Mouse (Mus musculus) limb, embryonic 10.5 days (tissue): ENCODE measurements around the gene Ppp4r4. TPM values are rescaled to one million over a fixed set of nuclear protein-coding genes. Genes with fewer than 3 reads are reported as not detected.
"Not testable (repeated sequence)": the region's sequence is repeated elsewhere in the genome, so short reads cannot be mapped to it uniquely, and the experiment has no call there.

Source experiments
- DNase-seq: peaks from one replicate; pipeline ENCODE4 v3.0.0-alpha.2; 2017; ENCODE audit warnings: low spot score
- H3K27ac ChIP-seq: fragments of 300-500 bp; sonication (generic); 2 replicates; pipeline ENCODE4 v1.5.1; 2016; ENCODE audit warnings: mild to moderate bottlenecking
- H3K27me3 ChIP-seq: fragments of 300-500 bp; sonication (generic); 2 replicates; pipeline ENCODE4 v1.6.1; 2016; ENCODE audit warnings: low read depth, mild to moderate bottlenecking; ENCODE audit not compliant: poor library complexity, severe bottlenecking
- H3K36me3 ChIP-seq: fragments of 300-500 bp; sonication (generic); 2 replicates; pipeline ENCODE4 v1.6.1; 2016; ENCODE audit warnings: mild to moderate bottlenecking, moderate library complexity
- H3K4me1 ChIP-seq: fragments of 300-500 bp; sonication (generic); 2 replicates; pipeline ENCODE4 v1.6.1; 2016
- H3K4me3 ChIP-seq: fragments of 300-500 bp; sonication (generic); 2 replicates; pipeline ENCODE4 v1.5.1; 2016; ENCODE audit warnings: mild to moderate bottlenecking, moderate library complexity
- H3K9me3 ChIP-seq: fragments of 300-500 bp; sonication (generic); replicated peaks from 2 replicates; pipeline ENCODE4 v1.6.1; 2016; ENCODE audit warnings: mild to moderate bottlenecking
- WGBS: fragments of 180-500 bp; shearing (Covaris S2); methylation state at CpG from one replicate; pipeline ENCODE4 v1.1.7; 2016; 5-methylcytosine and 5-hydroxymethylcytosine counted together
- polyA plus RNA-seq: library from polyadenylated mRNA; unstranded; fragments of >200 nt; fragmentation: Nextera tagmentation; extraction: Ambion mirVana; gene quantifications from 2 replicates; pipeline ENCODE4 v1.2.1, GENCODE M21; 2016

Gene Ppp4r4
- polyA plus RNA-seq = 1.2 and 1.9 TPM in 2 replicates

- WGBS = under 1% methylated on average over 59 of the region's 74 CpGs
- no peaks in the 10 kb centered on the region for H3K9me3 ChIP-seq
- peak within 1 kb of the TSS; percentile 73 for H3K4me3 ChIP-seq
- no peaks in the 10 kb centered on the region for H3K36me3 ChIP-seq
- H3K27me3 ChIP-seq = peaks cover 18% of the 10 kb centered on the region
- peaks cover 17% of the 10 kb centered on the region for H3K4me1 ChIP-seq
- H3K27ac ChIP-seq = peak within 1 kb of the TSS; percentile 84
- DNase-seq = peak; percentile 98
Measured at GRCm38 (mm10) chr12:103532020-103532648, at the start of gene Ppp4r4. Ppp4r4 (plus strand) TSS chr12:103532283.

GRCm38 (mm10) chr12:103482781-103483180, 49.3 kb upstream of the Ppp4r4 start:
- no peaks in the 10 kb centered on the region for H3K27me3 ChIP-seq
- DNase-seq = no peak
- no peak overlapping the region for H3K4me3 ChIP-seq
- no peaks in the 10 kb centered on the region for H3K4me1 ChIP-seq
- no peak overlapping the region for H3K27ac ChIP-seq
- no peaks in the 10 kb centered on the region for H3K9me3 ChIP-seq
- H3K36me3 ChIP-seq = no peaks in the 10 kb centered on the region
- 87% methylated on average over 2 of the region's 2 CpGs for WGBS

- WGBS = 66% methylated on average over 9 of the region's 9 CpGs
- H3K36me3 ChIP-seq = not testable (repeated sequence)
Measured at GRCm38 (mm10) chr12:103484200-103484972, 47.7 kb upstream of the Ppp4r4 start.

GRCm38 (mm10) chr12:103486726-103487125, 45.4 kb upstream of the Ppp4r4 start:
- Histone ChIP-seq H3K4me3 (no peak overlapping the region), H3K4me1 (no peaks in the 10 kb centered on the region), H3K27ac (no peak overlapping the region), H3K36me3 (no peaks in the 10 kb centered on the region), H3K27me3 (no peaks in the 10 kb centered on the region), H3K9me3 (no peaks in the 10 kb centered on the region)
- DNase-seq = no peak
- 95% methylated on average over 1 of the region's 1 CpGs for WGBS

More at GRCm38 (mm10) chr12:103484200-103484972, 47.7 kb upstream of the Ppp4r4 start:
- H3K9me3 ChIP-seq, H3K27me3 ChIP-seq, H3K27ac ChIP-seq, DNase-seq, H3K4me1 ChIP-seq, H3K4me3 ChIP-seq: not testable (repeated sequence)

GRCm38 (mm10) chr12:103487276-103487675, 44.8 kb upstream of the Ppp4r4 start:
- no peaks in the 10 kb centered on the region for H3K9me3 ChIP-seq
- no peaks in the 10 kb centered on the region for H3K4me1 ChIP-seq
- no peaks in the 10 kb centered on the region for H3K27me3 ChIP-seq
- WGBS = 81% methylated on average over 4 of the region's 4 CpGs
- H3K36me3 ChIP-seq = no peaks in the 10 kb centered on the region
- H3K27ac ChIP-seq = no peak overlapping the region
- H3K4me3 ChIP-seq = no peak overlapping the region
- no peak for DNase-seq

GRCm38 (mm10) chr12:103487750-103488149, 44.3 kb upstream of the Ppp4r4 start:
- Histone ChIP-seq H3K4me1 (no peaks in the 10 kb centered on the region), H3K4me3 (no peak overlapping the region), H3K9me3 (no peaks in the 10 kb centered on the region), H3K27ac (no peak overlapping the region), H3K36me3 (no peaks in the 10 kb centered on the region), H3K27me3 (no peaks in the 10 kb centered on the region)
- 73% methylated on average over 2 of the region's 2 CpGs for WGBS
- DNase-seq = no peak

GRCm38 (mm10) chr12:103491091-103491730, 40.9 kb upstream of the Ppp4r4 start:
- Histone ChIP-seq H3K4me1 (no peaks in the 10 kb centered on the region), H3K36me3 (no peaks in the 10 kb centered on the region), H3K27me3 (no peaks in the 10 kb centered on the region), H3K9me3 (no peaks in the 10 kb centered on the region), H3K27ac (no peak overlapping the region), H3K4me3 (no peak overlapping the region)
- DNase-seq = no peak
- 81% methylated on average over 3 of the region's 3 CpGs for WGBS

- H3K36me3 ChIP-seq = no peaks in the 10 kb centered on the region
- H3K4me3 ChIP-seq = no peak overlapping the region
- no peaks in the 10 kb centered on the region for H3K9me3 ChIP-seq
- no peak overlapping the region for H3K27ac ChIP-seq
- peak; percentile 59 for DNase-seq
- no peaks in the 10 kb centered on the region for H3K4me1 ChIP-seq
- 42% methylated on average over 5 of the region's 5 CpGs for WGBS
- H3K27me3 ChIP-seq = no peaks in the 10 kb centered on the region
Measured at GRCm38 (mm10) chr12:103492767-103493166, 39.3 kb upstream of the Ppp4r4 start.

GRCm38 (mm10) chr12:103494486-103494885, 37.6 kb upstream of the Ppp4r4 start:
- Histone ChIP-seq H3K4me3 (no peak overlapping the region), H3K4me1 (no peaks in the 10 kb centered on the region), H3K27ac (no peak overlapping the region), H3K9me3 (no peaks in the 10 kb centered on the region), H3K27me3 (no peaks in the 10 kb centered on the region), H3K36me3 (no peaks in the 10 kb centered on the region)
- DNase-seq = peak; percentile 62
- WGBS = 30% methylated on average over 6 of the region's 6 CpGs

- no peak for DNase-seq
- H3K4me1 ChIP-seq = no peaks in the 10 kb centered on the region
- no peaks in the 10 kb centered on the region for H3K9me3 ChIP-seq
- no peaks in the 10 kb centered on the region for H3K27me3 ChIP-seq
- H3K36me3 ChIP-seq = no peaks in the 10 kb centered on the region
- 75% methylated on average over 5 of the region's 5 CpGs for WGBS
- H3K4me3 ChIP-seq = no peak overlapping the region
- no peak overlapping the region for H3K27ac ChIP-seq
Measured at GRCm38 (mm10) chr12:103498768-103499167, 33.3 kb upstream of the Ppp4r4 start.

- Histone ChIP-seq H3K36me3 (no peaks in the 10 kb centered on the region), H3K4me3 (no peak overlapping the region), H3K4me1 (no peaks in the 10 kb centered on the region), H3K27me3 (no peaks in the 10 kb centered on the region), H3K9me3 (no peaks in the 10 kb centered on the region), H3K27ac (no peak overlapping the region)
- DNase-seq = no peak
- WGBS = 78% methylated on average over 2 of the region's 2 CpGs
Measured at GRCm38 (mm10) chr12:103499261-103499660, 32.8 kb upstream of the Ppp4r4 start.

- H3K4me3 ChIP-seq = no peak overlapping the region
- no peaks in the 10 kb centered on the region for H3K4me1 ChIP-seq
- no peaks in the 10 kb centered on the region for H3K36me3 ChIP-seq
- DNase-seq = no peak
- no peaks in the 10 kb centered on the region for H3K27me3 ChIP-seq
- H3K27ac ChIP-seq = no peak overlapping the region
- 80% methylated on average over 3 of the region's 3 CpGs for WGBS
- no peaks in the 10 kb centered on the region for H3K9me3 ChIP-seq
Measured at GRCm38 (mm10) chr12:103503300-103503699, 28.8 kb upstream of the Ppp4r4 start.

- H3K4me3 ChIP-seq = no peak overlapping the region
- no peak for DNase-seq
- no peaks in the 10 kb centered on the region for H3K27me3 ChIP-seq
- WGBS = 74% methylated on average over 3 of the region's 3 CpGs
- H3K9me3 ChIP-seq = no peaks in the 10 kb centered on the region
- no peaks in the 10 kb centered on the region for H3K36me3 ChIP-seq
- H3K27ac ChIP-seq = no peak overlapping the region
- H3K4me1 ChIP-seq = no peaks in the 10 kb centered on the region
Measured at GRCm38 (mm10) chr12:103504402-103504801, 27.7 kb upstream of the Ppp4r4 start.
